Mouse (Mus musculus): ENCODE results near the gene Hcfc2. TPM values are rescaled to one million over a fixed set of nuclear protein-coding genes. Genes with fewer than 3 reads are reported as not detected.

Hcfc2 gene
- polyA plus RNA-seq (2014; fragmentation: Nextera tagmentation; extraction: Ambion mirVana): 34.4 and 35.4 TPM in 2 replicates

DNA sequence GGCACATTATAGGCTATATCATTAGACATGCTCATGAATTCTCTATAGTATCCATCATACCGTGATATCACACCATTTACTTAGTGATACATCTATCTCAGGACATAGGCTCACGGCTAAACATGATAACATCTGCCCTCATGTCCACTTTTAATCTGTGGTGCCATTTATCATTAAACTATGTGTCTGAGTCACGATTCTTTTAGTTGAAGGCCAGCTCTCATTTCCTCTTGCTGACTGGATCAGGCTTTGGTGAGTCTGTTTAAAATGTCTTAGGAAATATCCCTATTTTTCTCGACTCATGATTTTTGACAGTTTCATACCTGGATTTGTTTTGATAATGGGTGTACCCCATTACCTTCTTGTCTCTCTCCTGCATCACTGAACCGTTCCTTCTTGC is at the start of gene Hcfc2:
Gene Hcfc2, plus strand, starts transcription at position 205 of the 400 bp plus-strand sequence.
- H3K9me3 ChIP-seq (ENCODE audit: control insufficient read depth, low read length): no peaks in the 10 kb centered on the region
- no peak within 1 kb of the TSS for H3K9ac ChIP-seq (ENCODE audit: low read depth, low read length)
- H3K36me3 ChIP-seq (ENCODE audit: control insufficient read depth, insufficient read depth, low read length): no peaks in the 10 kb centered on the region
- no peaks in the 10 kb centered on the region; the same call in 1 of the 2 replicates for H3K4me1 ChIP-seq (replicated peaks; ENCODE audit: control insufficient read depth, insufficient read depth, low read length)
- no peak within 1 kb of the TSS for H3K4me2 ChIP-seq (replicated peaks; ENCODE audit: low read depth, low read length)
- H3K4me3 ChIP-seq (ENCODE audit: low read depth, low read length): no peak within 1 kb of the TSS
- ATAC-seq (ENCODE audit: low FRiP score) (no peak), DNase-seq (ENCODE audit: low spot score) (no peak)
- no peaks in the 10 kb centered on the region for H3K27me3 ChIP-seq (ENCODE audit: control insufficient read depth, insufficient read depth, low read length)
- no peak within 1 kb of the TSS for H3K27ac ChIP-seq (ENCODE audit: low read depth, low read length)
- WGBS: 85% methylated on average over 5 of the region's 5 CpGs

DNA sequence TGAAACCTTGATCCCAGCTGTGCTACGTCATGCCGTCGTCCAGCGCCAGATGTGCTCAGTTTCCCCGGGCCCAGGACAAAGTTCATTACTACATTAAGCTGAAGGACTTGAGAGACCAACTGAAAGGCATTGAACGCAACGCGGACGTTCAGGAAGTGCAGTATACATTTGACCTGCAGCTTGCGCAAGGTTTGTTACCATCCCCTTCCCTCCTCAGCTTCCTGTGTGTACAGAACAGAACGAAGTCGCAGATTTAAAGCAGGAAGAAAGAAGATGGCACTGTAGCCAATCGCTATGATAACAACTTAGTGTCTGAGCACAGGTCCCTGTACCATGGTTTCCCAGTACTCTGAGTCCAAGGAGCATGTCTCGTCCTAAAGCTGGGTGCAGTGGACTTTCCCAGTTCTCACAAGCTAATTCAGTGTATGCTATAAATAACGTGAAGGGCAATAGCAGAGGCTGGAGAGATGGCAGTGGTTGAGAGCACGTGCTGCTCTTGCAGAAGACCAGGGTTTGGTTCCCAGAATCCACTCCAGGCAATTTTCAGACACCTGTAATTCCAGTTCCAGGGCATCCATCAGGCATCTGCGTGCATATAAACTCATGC is 48.7 kb upstream of the Hcfc2 start:
- Histone ChIP-seq H3K27ac (ENCODE audit: low read depth, low read length) (no peak overlapping the region), H3K36me3 (ENCODE audit: control insufficient read depth, insufficient read depth, low read length) (peaks cover 11% of the 10 kb centered on the region), H3K9ac (ENCODE audit: low read depth, low read length) (no peak overlapping the region), H3K4me3 (ENCODE audit: low read depth, low read length) (no peak overlapping the region), H3K27me3 (ENCODE audit: control insufficient read depth, insufficient read depth, low read length) (no peaks in the 10 kb centered on the region), H3K9me3 (ENCODE audit: control insufficient read depth, low read length) (no peaks in the 10 kb centered on the region), H3K4me1 (replicated peaks; ENCODE audit: control insufficient read depth, insufficient read depth, low read length) (no peaks in the 10 kb centered on the region), H3K4me2 (replicated peaks; ENCODE audit: low read depth, low read length) (no peak overlapping the region)
- ATAC-seq (ENCODE audit: low FRiP score) (no peak), DNase-seq (ENCODE audit: low spot score) (no peak)
- 93% methylated on average over 17 of the region's 17 CpGs for WGBS

- peaks cover under 1% of the 10 kb centered on the region for H3K36me3 ChIP-seq (ENCODE audit: control insufficient read depth, insufficient read depth, low read length)
- no peak overlapping the region for H3K27ac ChIP-seq (ENCODE audit: low read depth, low read length)
- no peak overlapping the region for H3K4me2 ChIP-seq (replicated peaks; ENCODE audit: low read depth, low read length)
- no peaks in the 10 kb centered on the region for H3K4me1 ChIP-seq (replicated peaks; ENCODE audit: control insufficient read depth, insufficient read depth, low read length)
- DNase-seq (ENCODE audit: low spot score) (no peak), ATAC-seq (ENCODE audit: low FRiP score) (no peak)
- H3K9ac ChIP-seq (ENCODE audit: low read depth, low read length): no peak overlapping the region
- H3K27me3 ChIP-seq (ENCODE audit: control insufficient read depth, insufficient read depth, low read length): no peaks in the 10 kb centered on the region
- no peak overlapping the region for H3K4me3 ChIP-seq (ENCODE audit: low read depth, low read length)
- H3K9me3 ChIP-seq (ENCODE audit: control insufficient read depth, low read length): no peaks in the 10 kb centered on the region
- 94% methylated on average over 5 of the region's 5 CpGs for WGBS
Observed at GRCm38 (mm10) chr10:82651221-82651620, 44.7 kb upstream of the Hcfc2 start.

- H3K4me1 ChIP-seq (replicated peaks; ENCODE audit: control insufficient read depth, insufficient read depth, low read length): no peaks in the 10 kb centered on the region
- H3K27ac ChIP-seq (ENCODE audit: low read depth, low read length): no peak overlapping the region
- no peak overlapping the region for H3K4me3 ChIP-seq (ENCODE audit: low read depth, low read length)
- no peaks in the 10 kb centered on the region for H3K9me3 ChIP-seq (ENCODE audit: control insufficient read depth, low read length)
- no peaks in the 10 kb centered on the region for H3K27me3 ChIP-seq (ENCODE audit: control insufficient read depth, insufficient read depth, low read length)
- ATAC-seq (ENCODE audit: low FRiP score) (no peak), DNase-seq (ENCODE audit: low spot score) (no peak)
- H3K4me2 ChIP-seq (replicated peaks; ENCODE audit: low read depth, low read length): no peak overlapping the region
- no peak overlapping the region for H3K9ac ChIP-seq (ENCODE audit: low read depth, low read length)
- H3K36me3 ChIP-seq (ENCODE audit: control insufficient read depth, insufficient read depth, low read length): no peaks in the 10 kb centered on the region
- WGBS: 73% methylated on average over 5 of the region's 5 CpGs
Observed at GRCm38 (mm10) chr10:82652625-82653024, 43.3 kb upstream of the Hcfc2 start.

GRCm38 (mm10) chr10:82654581-82654980 is 41.4 kb upstream of the Hcfc2 start:
- no peak overlapping the region for H3K27ac ChIP-seq (ENCODE audit: low read depth, low read length)
- no peaks in the 10 kb centered on the region for H3K36me3 ChIP-seq (ENCODE audit: control insufficient read depth, insufficient read depth, low read length)
- ATAC-seq (ENCODE audit: low FRiP score) (no peak), DNase-seq (ENCODE audit: low spot score) (no peak)
- 80% methylated on average over 3 of the region's 3 CpGs for WGBS
- H3K4me3 ChIP-seq (ENCODE audit: low read depth, low read length): no peak overlapping the region
- no peak overlapping the region for H3K4me2 ChIP-seq (replicated peaks; ENCODE audit: low read depth, low read length)
- H3K9ac ChIP-seq (ENCODE audit: low read depth, low read length): no peak overlapping the region
- no peaks in the 10 kb centered on the region for H3K4me1 ChIP-seq (replicated peaks; ENCODE audit: control insufficient read depth, insufficient read depth, low read length)
- H3K9me3 ChIP-seq (ENCODE audit: control insufficient read depth, low read length): no peaks in the 10 kb centered on the region
- H3K27me3 ChIP-seq (ENCODE audit: control insufficient read depth, insufficient read depth, low read length): no peaks in the 10 kb centered on the region

- Histone ChIP-seq H3K27ac (ENCODE audit: low read depth, low read length) (no peak overlapping the region), H3K4me2 (replicated peaks; ENCODE audit: low read depth, low read length) (no peak overlapping the region), H3K36me3 (ENCODE audit: control insufficient read depth, insufficient read depth, low read length) (no peaks in the 10 kb centered on the region), H3K9me3 (ENCODE audit: control insufficient read depth, low read length) (no peaks in the 10 kb centered on the region), H3K4me3 (ENCODE audit: low read depth, low read length) (no peak overlapping the region), H3K9ac (ENCODE audit: low read depth, low read length) (no peak overlapping the region), H3K27me3 (ENCODE audit: control insufficient read depth, insufficient read depth, low read length) (no peaks in the 10 kb centered on the region), H3K4me1 (replicated peaks; ENCODE audit: control insufficient read depth, insufficient read depth, low read length) (0 out of 2 replicates have a peak, but pooled peaks cover 2% of the 10 kb centered on the region)
- no peak for DNase-seq (ENCODE audit: low spot score)
- ATAC-seq (ENCODE audit: low FRiP score): no peak
- WGBS: 88% methylated on average over 8 of the region's 8 CpGs
Observed at GRCm38 (mm10) chr10:82661820-82662219, 34.1 kb upstream of the Hcfc2 start.

DNA sequence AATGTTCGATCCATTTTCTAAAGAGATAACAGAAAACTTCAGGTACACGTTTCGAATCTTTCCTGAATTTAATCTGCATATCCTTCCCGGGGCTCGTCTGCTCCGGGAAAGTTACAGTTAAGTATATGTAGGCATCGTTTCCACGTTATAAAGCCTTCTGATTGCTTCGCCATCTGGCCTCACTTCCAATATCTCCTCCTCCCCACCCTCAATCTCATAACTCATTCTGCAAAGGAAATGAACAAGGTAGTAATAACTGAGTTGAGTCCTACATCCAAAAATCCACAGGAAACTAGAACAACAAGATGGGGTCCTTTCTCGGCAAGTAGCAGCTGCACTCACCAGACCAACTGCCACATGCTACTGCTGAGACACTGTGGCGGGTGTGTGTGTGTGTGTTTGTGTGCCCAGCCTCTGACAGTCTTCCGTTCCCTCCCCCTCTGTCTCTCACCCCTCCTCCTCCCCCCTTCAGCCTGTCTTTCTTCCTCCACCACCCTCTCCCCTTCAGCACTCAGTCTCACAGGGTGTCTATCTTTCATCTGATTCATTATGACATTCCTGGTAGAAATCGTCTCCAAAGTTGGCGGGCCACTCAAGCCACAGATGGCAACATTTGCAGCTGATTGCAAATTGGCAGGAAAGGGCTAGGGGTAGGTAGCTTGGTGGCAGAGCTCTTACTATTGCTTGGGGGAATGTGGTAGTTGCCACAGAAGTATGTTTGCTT is 33.5 kb upstream of the Hcfc2 start:
- Histone ChIP-seq H3K4me2 (replicated peaks; ENCODE audit: low read depth, low read length) (no peak overlapping the region), H3K9ac (ENCODE audit: low read depth, low read length) (no peak overlapping the region), H3K27me3 (ENCODE audit: control insufficient read depth, insufficient read depth, low read length) (no peaks in the 10 kb centered on the region), H3K4me1 (replicated peaks; ENCODE audit: control insufficient read depth, insufficient read depth, low read length) (0 out of 2 replicates have a peak, but pooled peaks cover 2% of the 10 kb centered on the region), H3K9me3 (ENCODE audit: control insufficient read depth, low read length) (no peaks in the 10 kb centered on the region), H3K4me3 (ENCODE audit: low read depth, low read length) (no peak overlapping the region), H3K36me3 (ENCODE audit: control insufficient read depth, insufficient read depth, low read length) (no peaks in the 10 kb centered on the region), H3K27ac (ENCODE audit: low read depth, low read length) (no peak overlapping the region)
- 85% methylated on average over 14 of the region's 14 CpGs for WGBS
- DNase-seq (ENCODE audit: low spot score) (no peak), ATAC-seq (ENCODE audit: low FRiP score) (no peak)

DNA sequence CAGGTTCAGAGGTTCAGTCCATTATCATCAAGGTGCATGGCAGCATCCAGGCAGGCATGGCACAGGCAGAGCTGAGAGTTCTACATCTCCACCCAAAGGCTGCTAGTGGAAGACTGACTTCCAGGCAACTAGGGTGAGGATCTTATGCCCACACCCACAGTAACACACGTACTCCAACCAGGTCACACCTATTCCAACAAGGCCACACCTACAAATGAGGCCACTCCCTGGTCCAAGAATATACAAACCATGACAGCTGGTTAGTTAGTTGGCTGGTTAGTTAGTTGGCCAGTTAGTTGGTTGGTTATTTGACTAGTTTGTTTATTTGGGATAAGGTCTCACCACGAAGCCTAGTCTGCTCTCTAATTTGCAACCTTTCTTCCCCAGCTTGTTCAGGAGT is 32.7 kb upstream of the Hcfc2 start:
- H3K36me3 ChIP-seq (ENCODE audit: control insufficient read depth, insufficient read depth, low read length): no peaks in the 10 kb centered on the region
- DNase-seq (ENCODE audit: low spot score) (no peak), ATAC-seq (ENCODE audit: low FRiP score) (no peak)
- no peak overlapping the region for H3K4me2 ChIP-seq (replicated peaks; ENCODE audit: low read depth, low read length)
- H3K27ac ChIP-seq (ENCODE audit: low read depth, low read length): no peak overlapping the region
- H3K9ac ChIP-seq (ENCODE audit: low read depth, low read length): no peak overlapping the region
- WGBS: 69% methylated on average over 2 of the region's 2 CpGs
- no peaks in the 10 kb centered on the region for H3K27me3 ChIP-seq (ENCODE audit: control insufficient read depth, insufficient read depth, low read length)
- 0 out of 2 replicates have a peak, but pooled peaks cover 2% of the 10 kb centered on the region for H3K4me1 ChIP-seq (replicated peaks; ENCODE audit: control insufficient read depth, insufficient read depth, low read length)
- H3K4me3 ChIP-seq (ENCODE audit: low read depth, low read length): no peak overlapping the region
- no peaks in the 10 kb centered on the region for H3K9me3 ChIP-seq (ENCODE audit: control insufficient read depth, low read length)

- WGBS: 61% methylated on average over 3 of the region's 3 CpGs
- H3K27ac ChIP-seq (ENCODE audit: low read depth, low read length): no peak overlapping the region
- H3K4me2 ChIP-seq (replicated peaks; ENCODE audit: low read depth, low read length): no peak overlapping the region
- no peak for DNase-seq (ENCODE audit: low spot score)
- H3K9ac ChIP-seq (ENCODE audit: low read depth, low read length): no peak overlapping the region
- H3K4me1 ChIP-seq (replicated peaks; ENCODE audit: control insufficient read depth, insufficient read depth, low read length): 0 out of 2 replicates have a peak, but pooled peaks cover 2% of the 10 kb centered on the region
- no peaks in the 10 kb centered on the region for H3K27me3 ChIP-seq (ENCODE audit: control insufficient read depth, insufficient read depth, low read length)
- H3K36me3 ChIP-seq (ENCODE audit: control insufficient read depth, insufficient read depth, low read length): no peaks in the 10 kb centered on the region
- H3K4me3 ChIP-seq (ENCODE audit: low read depth, low read length): no peak overlapping the region
- H3K9me3 ChIP-seq (ENCODE audit: control insufficient read depth, low read length): no peaks in the 10 kb centered on the region
- ATAC-seq (ENCODE audit: low FRiP score): no peak
Observed at GRCm38 (mm10) chr10:82665951-82666350, 30.0 kb upstream of the Hcfc2 start.
